Mouse (Mus musculus): ENCODE results near the gene Gm13693. TPM values are rescaled to one million over a fixed set of nuclear protein-coding genes. Genes with fewer than 3 reads are reported as not detected.
"Not testable (repeated sequence)": the region's sequence is repeated elsewhere in the genome, so short reads cannot be mapped to it uniquely, and the experiment has no call there.

The Gm13693 gene
- 3.7 and 5.8 TPM in 2 replicates for total RNA-seq (2012; rRNA removed)

- H3K36me3 ChIP-seq (ENCODE audit: control insufficient read depth, insufficient read depth, low read length, poor library complexity, severe bottlenecking); H3K4me3 ChIP-seq (ENCODE audit: insufficient read depth in 1 of 2, low read depth in 1 of 2, low read length in 2 of 2, poor library complexity in 1 of 2, severe bottlenecking in 1 of 2); in situ Hi-C loops (cut with MboI; ENCODE audit: low sequenced_read_pairs in 2 of 2, unreplicated experiment in 2 of 2); H3K9ac ChIP-seq (ENCODE audit: insufficient read depth, low read depth, low read length, poor library complexity, severe bottlenecking); H3K27ac ChIP-seq (ENCODE audit: insufficient read depth, low read depth, low read length, poor library complexity, severe bottlenecking); H3K4me1 ChIP-seq (ENCODE audit: control insufficient read depth in 2 of 2, insufficient read depth in 2 of 2, low read length in 2 of 2, poor library complexity in 1 of 2); DNase-seq (ENCODE audit: low read depth, low spot score); H3K9me3 ChIP-seq (ENCODE audit: control insufficient read depth, insufficient read depth, low read depth, low read length): not testable (repeated sequence)
Observed at GRCm38 (mm10) chr2:83961203-83961602, at the start of gene Gm13693. Gene Gm13693, plus strand, starts transcription at chr2:83961503.

- DNase-seq (ENCODE audit: low read depth, low spot score): no peak
- H3K36me3 ChIP-seq (ENCODE audit: control insufficient read depth, insufficient read depth, low read length, poor library complexity, severe bottlenecking): no peaks in the 10 kb centered on the region
- no peaks in the 10 kb centered on the region for H3K9me3 ChIP-seq (ENCODE audit: control insufficient read depth, insufficient read depth, low read depth, low read length)
- H3K27ac ChIP-seq (ENCODE audit: insufficient read depth, low read depth, low read length, poor library complexity, severe bottlenecking): no peak overlapping the region
- H3K4me3 ChIP-seq (ENCODE audit: insufficient read depth in 1 of 2, low read depth in 1 of 2, low read length in 2 of 2, poor library complexity in 1 of 2, severe bottlenecking in 1 of 2): no peak overlapping the region
- TF ChIP-seq MAFK (IDR thresholded peaks at IDR 0.05; ENCODE audit: insufficient read depth, low read depth, low read length) (no peak), ZC3H11A (IDR thresholded peaks at IDR 0.05; ENCODE audit: borderline replicate concordance, low read depth, low read length) (no peak), CHD2 (IDR thresholded peaks at IDR 0.05; ENCODE audit: low read depth, low read length) (no peak)
- no peaks in the 10 kb centered on the region for H3K4me1 ChIP-seq (ENCODE audit: control insufficient read depth in 2 of 2, insufficient read depth in 2 of 2, low read length in 2 of 2, poor library complexity in 1 of 2)
- no peak overlapping the region for H3K9ac ChIP-seq (ENCODE audit: insufficient read depth, low read depth, low read length, poor library complexity, severe bottlenecking)
- in situ Hi-C loops (cut with MboI; ENCODE audit: low sequenced_read_pairs in 2 of 2, unreplicated experiment in 2 of 2): no loop called here
Observed at GRCm38 (mm10) chr2:83929478-83930088, 31.7 kb upstream of the Gm13693 start.

GRCm38 (mm10) chr2:83940931-83941361 is 20.4 kb upstream of the Gm13693 start, which contains the start of gene Zswim2:
Gene Zswim2, minus strand, starts transcription at chr2:83941228.
- no peaks in the 10 kb centered on the region for H3K36me3 ChIP-seq (ENCODE audit: control insufficient read depth, insufficient read depth, low read length, poor library complexity, severe bottlenecking)
- in situ Hi-C loops (cut with MboI; ENCODE audit: low sequenced_read_pairs in 2 of 2, unreplicated experiment in 2 of 2): no loop called here
- peak; percentile 54 for DNase-seq (ENCODE audit: low read depth, low spot score)
- no peaks in the 10 kb centered on the region for H3K9me3 ChIP-seq (ENCODE audit: control insufficient read depth, insufficient read depth, low read depth, low read length)
- H3K4me1 ChIP-seq (ENCODE audit: control insufficient read depth in 2 of 2, insufficient read depth in 2 of 2, low read length in 2 of 2, poor library complexity in 1 of 2): no peaks in the 10 kb centered on the region
- no peak within 1 kb of the TSS; a peak in 2 of 4 replicates for H3K4me3 ChIP-seq (ENCODE audit: insufficient read depth in 1 of 2, low read depth in 1 of 2, low read length in 2 of 2, poor library complexity in 1 of 2, severe bottlenecking in 1 of 2)
- no peak within 1 kb of the TSS for H3K9ac ChIP-seq (ENCODE audit: insufficient read depth, low read depth, low read length, poor library complexity, severe bottlenecking)
- no peak within 1 kb of the TSS for H3K27ac ChIP-seq (ENCODE audit: insufficient read depth, low read depth, low read length, poor library complexity, severe bottlenecking)
- no peak for TF ChIP-seq CHD2 (IDR thresholded peaks at IDR 0.05; ENCODE audit: low read depth, low read length)
- TF ChIP-seq ZNF384 (IDR thresholded peaks at IDR 0.05; ENCODE audit: low read depth, low read length): no peak
- TF ChIP-seq MAFK (IDR thresholded peaks at IDR 0.05; ENCODE audit: insufficient read depth, low read depth, low read length): no peak
- no peak for TF ChIP-seq HCFC1 (IDR thresholded peaks at IDR 0.05; ENCODE audit: borderline replicate concordance, insufficient read depth, low read length)

GRCm38 (mm10) chr2:83941378-83941777 is 19.9 kb upstream of the Gm13693 start:
- Histone ChIP-seq H3K36me3 (ENCODE audit: control insufficient read depth, insufficient read depth, low read length, poor library complexity, severe bottlenecking) (no peaks in the 10 kb centered on the region), H3K4me3 (ENCODE audit: insufficient read depth in 1 of 2, low read depth in 1 of 2, low read length in 2 of 2, poor library complexity in 1 of 2, severe bottlenecking in 1 of 2) (no peak overlapping the region), H3K9ac (ENCODE audit: insufficient read depth, low read depth, low read length, poor library complexity, severe bottlenecking) (no peak overlapping the region), H3K4me1 (ENCODE audit: control insufficient read depth in 2 of 2, insufficient read depth in 2 of 2, low read length in 2 of 2, poor library complexity in 1 of 2) (no peaks in the 10 kb centered on the region), H3K9me3 (ENCODE audit: control insufficient read depth, insufficient read depth, low read depth, low read length) (no peaks in the 10 kb centered on the region), H3K27ac (ENCODE audit: insufficient read depth, low read depth, low read length, poor library complexity, severe bottlenecking) (no peak overlapping the region)
- TF ChIP-seq MAFK (IDR thresholded peaks at IDR 0.05; ENCODE audit: insufficient read depth, low read depth, low read length) (no peak), HCFC1 (IDR thresholded peaks at IDR 0.05; ENCODE audit: borderline replicate concordance, insufficient read depth, low read length) (no peak), ZC3H11A (IDR thresholded peaks at IDR 0.05; ENCODE audit: borderline replicate concordance, low read depth, low read length) (no peak), CHD2 (IDR thresholded peaks at IDR 0.05; ENCODE audit: low read depth, low read length) (no peak), ZNF384 (IDR thresholded peaks at IDR 0.05; ENCODE audit: low read depth, low read length) (no peak)
- in situ Hi-C loops (cut with MboI; ENCODE audit: low sequenced_read_pairs in 2 of 2, unreplicated experiment in 2 of 2): no loop called here
- no peak for DNase-seq (ENCODE audit: low read depth, low spot score)

- no peaks in the 10 kb centered on the region for H3K4me1 ChIP-seq (ENCODE audit: control insufficient read depth in 2 of 2, insufficient read depth in 2 of 2, low read length in 2 of 2, poor library complexity in 1 of 2)
- no peak overlapping the region for H3K9ac ChIP-seq (ENCODE audit: insufficient read depth, low read depth, low read length, poor library complexity, severe bottlenecking)
- no peak overlapping the region for H3K4me3 ChIP-seq (ENCODE audit: insufficient read depth in 1 of 2, low read depth in 1 of 2, low read length in 2 of 2, poor library complexity in 1 of 2, severe bottlenecking in 1 of 2)
- in situ Hi-C loops (cut with MboI; ENCODE audit: low sequenced_read_pairs in 2 of 2, unreplicated experiment in 2 of 2): no loop called here
- DNase-seq (ENCODE audit: low read depth, low spot score): no peak
- no peak overlapping the region for H3K27ac ChIP-seq (ENCODE audit: insufficient read depth, low read depth, low read length, poor library complexity, severe bottlenecking)
- no peak for TF ChIP-seq HCFC1 (IDR thresholded peaks at IDR 0.05; ENCODE audit: borderline replicate concordance, insufficient read depth, low read length)
- no peak for TF ChIP-seq ZC3H11A (IDR thresholded peaks at IDR 0.05; ENCODE audit: borderline replicate concordance, low read depth, low read length)
- no peak for TF ChIP-seq ZNF384 (IDR thresholded peaks at IDR 0.05; ENCODE audit: low read depth, low read length)
- TF ChIP-seq MAFK (IDR thresholded peaks at IDR 0.05; ENCODE audit: insufficient read depth, low read depth, low read length): no peak
- no peak for TF ChIP-seq CHD2 (IDR thresholded peaks at IDR 0.05; ENCODE audit: low read depth, low read length)
- no peaks in the 10 kb centered on the region for H3K36me3 ChIP-seq (ENCODE audit: control insufficient read depth, insufficient read depth, low read length, poor library complexity, severe bottlenecking)
- no peaks in the 10 kb centered on the region for H3K9me3 ChIP-seq (ENCODE audit: control insufficient read depth, insufficient read depth, low read depth, low read length)
Observed at GRCm38 (mm10) chr2:83941792-83942191, 19.5 kb upstream of the Gm13693 start.

- in situ Hi-C loops (cut with MboI; ENCODE audit: low sequenced_read_pairs in 2 of 2, unreplicated experiment in 2 of 2); DNase-seq (ENCODE audit: low read depth, low spot score); H3K36me3 ChIP-seq (ENCODE audit: control insufficient read depth, insufficient read depth, low read length, poor library complexity, severe bottlenecking): not testable (repeated sequence)
Observed at GRCm38 (mm10) chr2:83955393-83955792, 5.9 kb upstream of the Gm13693 start, which contains the start of gene Gm13698. Gene Gm13698, plus strand, starts transcription at chr2:83955693.

GRCm38 (mm10) chr2:83967013-83967412 is 5.7 kb downstream of the Gm13693 start, which contains the start of gene Gm13695:
Gene Gm13695, plus strand, starts transcription at chr2:83967313.
- H3K9me3 ChIP-seq (ENCODE audit: control insufficient read depth, insufficient read depth, low read depth, low read length); in situ Hi-C loops (cut with MboI; ENCODE audit: low sequenced_read_pairs in 2 of 2, unreplicated experiment in 2 of 2): not testable (repeated sequence)

More at GRCm38 (mm10) chr2:83955393-83955792, 5.9 kb upstream of the Gm13693 start, which contains the start of gene Gm13698:
- not testable (repeated sequence) for H3K4me1 ChIP-seq (ENCODE audit: control insufficient read depth in 2 of 2, insufficient read depth in 2 of 2, low read length in 2 of 2, poor library complexity in 1 of 2); H3K9ac ChIP-seq (ENCODE audit: insufficient read depth, low read depth, low read length, poor library complexity, severe bottlenecking); H3K27ac ChIP-seq (ENCODE audit: insufficient read depth, low read depth, low read length, poor library complexity, severe bottlenecking); H3K9me3 ChIP-seq (ENCODE audit: control insufficient read depth, insufficient read depth, low read depth, low read length); H3K4me3 ChIP-seq (ENCODE audit: insufficient read depth in 1 of 2, low read depth in 1 of 2, low read length in 2 of 2, poor library complexity in 1 of 2, severe bottlenecking in 1 of 2)

More at GRCm38 (mm10) chr2:83967013-83967412, 5.7 kb downstream of the Gm13693 start, which contains the start of gene Gm13695:
- not testable (repeated sequence) for H3K27ac ChIP-seq (ENCODE audit: insufficient read depth, low read depth, low read length, poor library complexity, severe bottlenecking); H3K36me3 ChIP-seq (ENCODE audit: control insufficient read depth, insufficient read depth, low read length, poor library complexity, severe bottlenecking); H3K4me3 ChIP-seq (ENCODE audit: insufficient read depth in 1 of 2, low read depth in 1 of 2, low read length in 2 of 2, poor library complexity in 1 of 2, severe bottlenecking in 1 of 2); DNase-seq (ENCODE audit: low read depth, low spot score); H3K4me1 ChIP-seq (ENCODE audit: control insufficient read depth in 2 of 2, insufficient read depth in 2 of 2, low read length in 2 of 2, poor library complexity in 1 of 2); H3K9ac ChIP-seq (ENCODE audit: insufficient read depth, low read depth, low read length, poor library complexity, severe bottlenecking)
